Mouse (Mus musculus) left cerebral cortex, postnatal 10 days (tissue): ENCODE results near the gene Myom1. TPM values are rescaled to one million over a fixed set of nuclear protein-coding genes. Genes with fewer than 3 reads are reported as not detected.

ENCODE experiments used
- DNase-seq, 2 experiments: peaks; one replicate each; pipeline ENCODE4 v3.0.0; 2021 to 2022; ENCODE audit warnings: low spot score in 2 of 2, mixed read lengths in 1 of 2; ENCODE audit errors: extremely low spot score in 1 of 2
- intact Hi-C: fragments of 180-260 bp; cut with DNase I; formaldehyde crosslinking; loops from one replicate; pipeline ENCODE4 v1.15.1; 2025
- total RNA-seq, 2 experiments: library from RNA; stranded (reverse); gene quantifications; 2 replicates each; pipeline ENCODE4 v1.2.3; 2021

The Myom1 gene
- total RNA-seq, 2 experiments from 2014 or later = 3.4 to 3.9 TPM

DNA sequence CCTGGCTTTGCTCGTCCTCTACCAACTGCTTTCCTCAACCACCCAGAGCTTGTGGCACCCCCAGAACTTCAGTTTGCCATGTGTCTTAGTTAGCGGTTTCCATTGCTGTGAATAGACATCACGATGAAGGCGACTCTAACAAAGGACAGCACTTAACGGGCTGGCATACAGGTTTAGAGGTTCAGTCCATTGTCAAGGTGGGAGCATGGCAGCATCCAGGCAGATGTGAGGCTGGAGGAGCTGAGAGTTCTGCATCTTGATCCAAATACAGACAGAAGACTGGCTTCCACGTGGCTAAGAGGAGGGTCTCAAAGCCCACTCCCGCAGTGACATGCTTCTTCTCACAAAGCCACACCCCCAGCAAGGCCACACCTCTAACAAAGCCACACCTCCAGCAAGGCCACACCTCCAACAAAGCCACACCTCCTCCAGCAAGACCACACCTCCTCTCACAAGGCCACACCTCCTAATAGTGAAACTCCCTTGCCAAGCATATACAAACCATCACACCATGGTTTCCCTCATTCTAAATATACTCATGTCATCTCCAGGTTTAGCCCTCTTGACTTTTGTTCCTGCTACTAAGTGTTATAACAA is 8.3 kb downstream of the Myom1 start:
- no peak for DNase-seq
- intact Hi-C loops = no loop called here

DNA sequence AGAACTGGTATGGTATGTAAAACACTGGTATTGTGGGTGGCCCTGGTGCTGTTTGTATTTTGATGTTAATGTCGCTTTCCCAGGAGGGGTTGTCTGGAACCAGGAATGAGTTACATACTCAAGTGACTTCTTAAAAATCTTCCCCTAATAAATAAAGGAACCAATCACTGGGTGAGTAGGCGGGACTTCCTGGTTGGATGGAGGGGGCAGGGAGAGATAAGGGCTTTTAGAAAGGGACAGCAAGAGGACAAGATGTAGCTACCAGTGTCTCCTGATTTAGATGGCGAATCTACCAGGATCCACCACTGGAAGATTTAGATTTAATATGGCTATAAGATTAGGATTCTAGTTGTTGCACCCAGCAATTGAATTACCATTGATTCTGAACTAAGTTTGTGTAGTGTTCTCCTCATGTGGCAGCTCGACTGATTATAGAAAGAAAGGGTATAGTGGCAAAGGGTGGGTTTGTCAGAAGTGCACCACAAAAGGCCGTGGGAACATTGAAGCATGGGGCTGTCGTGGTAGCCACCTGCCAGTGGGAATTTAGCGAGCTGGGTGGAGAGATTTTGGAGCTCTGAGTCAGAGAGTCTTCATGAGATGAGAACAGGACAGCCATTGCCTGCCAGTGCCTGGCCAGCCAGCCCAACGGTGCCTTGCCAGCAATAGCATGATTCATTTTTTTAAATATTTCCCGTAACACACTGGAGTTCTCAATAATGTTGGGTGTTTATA is 9.7 kb downstream of the Myom1 start:
- no peak for DNase-seq

DNA sequence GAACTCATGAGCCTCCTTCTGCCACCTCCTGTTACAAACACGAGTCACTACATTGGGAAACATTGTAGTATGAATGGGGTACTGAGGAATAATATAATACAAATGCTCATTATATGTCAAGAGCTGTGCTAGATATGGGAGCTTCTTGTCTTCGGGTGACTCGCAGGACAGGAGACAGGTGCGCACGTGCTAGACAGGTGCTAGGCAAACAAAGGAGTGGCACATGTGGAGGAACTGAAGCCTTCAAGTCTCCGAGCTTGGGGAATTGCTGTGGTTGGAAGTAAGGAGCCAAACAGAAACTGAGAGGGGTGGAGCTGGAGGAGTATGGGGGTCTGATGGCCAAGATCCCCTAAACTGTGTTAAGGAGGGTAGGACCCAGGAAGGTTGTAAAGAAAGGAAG is 10.7 kb downstream of the Myom1 start:
- DNase-seq = no peak
- intact Hi-C loops = no loop called here

More for the DNA sequence above, 9.7 kb downstream of the Myom1 start:
- intact Hi-C loops = no loop called here

DNA sequence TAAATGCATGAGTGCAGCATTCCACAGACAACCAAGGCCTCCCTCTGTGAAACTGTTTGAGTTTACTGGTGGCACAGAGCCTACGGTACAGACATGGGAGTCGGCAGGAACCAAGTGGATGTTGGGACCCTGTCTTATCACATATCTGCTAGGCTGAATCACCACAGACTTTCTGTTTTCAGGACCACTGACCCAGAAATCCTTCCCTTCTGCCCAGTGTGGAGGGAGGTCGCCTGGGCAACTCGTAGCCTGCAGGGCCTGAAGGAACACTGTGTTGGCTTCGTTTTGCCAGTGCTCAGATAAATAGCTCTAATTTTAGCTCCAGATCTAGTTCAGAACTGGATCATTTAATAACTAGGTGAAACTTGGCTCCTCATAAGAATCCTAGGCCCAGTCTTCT is 12.5 kb downstream of the Myom1 start:
- intact Hi-C loops = no loop called here
- DNase-seq = no peak

DNA sequence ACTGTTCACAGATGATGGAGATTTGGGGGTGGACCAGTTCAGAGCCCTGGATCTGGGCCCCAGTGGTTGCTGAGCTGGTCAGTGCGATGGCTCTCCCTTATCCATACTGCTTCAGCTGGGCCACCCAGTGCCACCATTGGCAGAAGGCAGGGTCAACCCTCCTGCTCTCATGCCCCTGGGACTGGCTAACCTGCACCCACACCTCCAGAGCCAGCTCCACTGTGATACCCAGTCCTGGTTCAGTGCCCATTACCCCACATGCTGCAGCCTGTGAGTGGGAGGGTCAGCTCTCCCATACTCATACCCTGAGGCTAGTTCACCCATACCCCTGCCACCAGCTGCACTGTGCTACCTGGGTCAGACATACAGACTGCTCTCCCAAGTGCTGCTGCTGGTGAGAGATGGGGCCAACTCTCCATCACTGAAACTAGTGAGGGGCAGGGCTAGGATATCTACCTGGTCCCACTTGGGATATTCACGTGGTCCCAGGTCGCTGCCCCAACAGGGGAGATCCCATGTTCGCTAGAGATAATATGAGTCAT is 15.1 kb downstream of the Myom1 start:
- no peak for DNase-seq
- intact Hi-C loops = no loop called here

DNA sequence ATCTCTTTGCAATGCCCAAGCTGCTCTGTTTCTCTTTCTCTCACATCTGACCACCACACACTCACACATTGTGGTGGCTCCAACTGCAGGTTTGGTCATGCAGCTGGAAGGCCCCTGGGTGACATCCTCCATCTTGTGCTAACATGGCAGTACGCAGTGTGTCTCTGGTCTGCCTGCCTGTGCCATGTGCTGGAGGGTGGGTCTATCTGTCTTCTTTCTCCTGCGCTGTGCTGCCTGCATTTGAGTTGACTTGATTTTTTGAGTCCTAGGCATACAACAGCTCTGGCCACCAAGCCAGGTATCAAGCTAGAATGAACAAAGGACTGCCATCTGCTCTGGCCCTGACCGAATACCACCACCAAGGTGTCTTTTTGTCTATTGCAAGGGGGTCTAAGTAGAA is 15.7 kb downstream of the Myom1 start:
- no peak for DNase-seq
- intact Hi-C loops = no loop called here

DNA sequence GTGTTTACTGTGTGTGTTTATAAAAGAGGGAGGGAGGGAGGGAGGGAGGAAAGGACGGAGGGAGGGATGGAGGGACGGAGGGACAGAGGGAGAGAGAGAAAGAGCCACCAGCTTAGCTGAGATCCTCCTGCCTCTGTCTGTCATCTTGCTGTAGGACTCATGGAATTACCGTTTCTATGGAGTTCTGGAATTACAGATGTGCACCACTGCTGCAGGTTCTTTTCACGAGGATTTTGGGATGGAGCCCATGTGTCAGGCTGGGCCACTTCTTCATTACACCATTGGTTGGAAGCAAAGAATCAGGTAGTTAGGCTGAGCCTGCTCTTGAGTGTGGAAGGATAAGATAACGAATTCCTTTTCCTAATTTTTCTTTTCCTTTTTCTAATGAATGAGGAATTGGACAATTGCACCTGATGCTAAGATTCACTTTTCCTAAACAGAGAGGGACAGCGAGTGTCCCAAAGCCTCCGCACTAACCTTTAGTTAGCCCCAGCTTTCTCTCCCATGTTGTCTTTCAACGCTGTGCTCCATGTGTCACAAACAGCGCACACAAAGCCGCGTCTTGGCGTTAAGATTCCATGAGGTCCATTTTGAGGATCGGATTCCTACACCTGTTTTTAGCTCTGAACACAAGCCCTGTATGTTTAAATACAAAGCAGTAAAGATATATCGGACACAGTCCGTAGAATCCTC is 16.3 kb downstream of the Myom1 start:
- DNase-seq = no peak
- intact Hi-C loops = no loop called here

DNA sequence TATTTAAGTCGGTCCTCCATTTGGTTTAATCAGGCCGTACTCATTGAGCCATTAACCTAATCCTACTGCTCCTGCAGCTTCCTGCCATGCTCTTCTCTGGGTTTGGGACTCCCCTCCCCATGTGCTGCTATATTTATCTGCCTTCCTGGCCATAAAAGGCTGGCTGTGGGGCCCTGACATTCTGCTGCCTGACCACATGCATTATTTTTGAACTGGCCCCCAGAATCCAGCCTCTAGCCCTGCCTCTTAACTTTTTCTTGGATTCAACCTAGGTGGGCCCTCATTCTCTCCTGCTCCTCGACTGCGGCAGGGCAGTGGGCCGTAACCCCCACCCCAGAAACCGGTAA is 16.8 kb downstream of the Myom1 start:
- no peak for DNase-seq
- intact Hi-C loops = no loop called here

DNA sequence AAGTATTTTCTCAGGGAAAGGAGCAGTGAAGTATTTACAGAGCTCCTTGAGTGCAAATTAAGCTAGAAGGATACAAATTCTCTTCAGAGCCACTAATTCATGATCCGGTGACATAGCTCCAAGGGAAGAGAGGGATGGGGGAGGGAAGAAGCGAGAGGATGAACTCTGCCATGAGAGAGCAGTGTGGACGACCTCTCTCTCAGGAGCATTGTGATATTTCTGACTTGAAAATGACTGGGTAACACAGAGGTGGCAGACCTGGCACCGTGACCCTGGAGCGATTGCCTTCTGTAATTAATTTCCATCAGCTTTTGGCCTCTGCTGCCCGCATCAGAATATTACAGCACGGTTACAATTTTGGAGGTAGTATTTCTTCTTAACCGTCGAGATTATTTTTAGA is 17.4 kb downstream of the Myom1 start:
- intact Hi-C loops = no loop called here
- no peak for DNase-seq

DNA sequence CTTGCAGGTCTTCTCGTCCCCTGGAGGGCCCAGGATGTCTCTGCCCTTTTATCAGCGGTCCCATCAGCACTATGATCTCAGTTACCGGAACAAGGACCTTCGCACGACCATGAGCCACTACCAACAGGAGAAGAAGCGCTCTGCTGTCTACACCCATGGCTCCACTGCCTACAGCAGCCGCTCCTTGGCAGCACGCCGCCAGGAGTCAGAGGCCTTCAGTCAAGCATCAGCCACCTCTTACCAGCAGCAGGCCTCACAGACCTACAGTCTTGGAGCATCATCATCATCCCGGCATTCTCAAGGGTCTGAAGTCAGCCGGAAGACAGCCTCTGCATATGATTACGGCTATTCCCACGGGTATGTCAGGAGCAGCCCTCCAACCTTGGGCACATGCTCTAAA is 20.4 kb downstream of the Myom1 start:
- intact Hi-C loops = no loop called here
- DNase-seq = no peak

DNA sequence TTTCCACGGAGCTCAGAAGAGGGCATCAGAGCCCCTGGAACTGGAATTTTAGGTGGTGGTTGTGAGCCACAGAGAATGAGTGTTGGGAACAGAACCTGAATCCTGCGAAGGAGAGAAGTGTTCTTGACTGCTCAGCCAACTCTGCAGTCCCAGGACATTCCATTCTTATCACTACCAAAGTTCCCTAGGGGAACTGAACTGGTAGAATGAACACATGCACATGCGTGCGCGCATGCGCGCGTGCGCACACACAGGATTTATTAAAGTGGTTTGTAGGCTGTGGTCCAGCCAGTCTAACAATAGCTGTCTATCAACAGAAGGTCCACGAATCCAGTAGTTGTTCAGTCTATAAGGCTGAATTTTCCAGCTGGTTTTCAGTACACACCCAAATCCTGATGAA is 21.6 kb downstream of the Myom1 start:
- no peak for DNase-seq

DNA sequence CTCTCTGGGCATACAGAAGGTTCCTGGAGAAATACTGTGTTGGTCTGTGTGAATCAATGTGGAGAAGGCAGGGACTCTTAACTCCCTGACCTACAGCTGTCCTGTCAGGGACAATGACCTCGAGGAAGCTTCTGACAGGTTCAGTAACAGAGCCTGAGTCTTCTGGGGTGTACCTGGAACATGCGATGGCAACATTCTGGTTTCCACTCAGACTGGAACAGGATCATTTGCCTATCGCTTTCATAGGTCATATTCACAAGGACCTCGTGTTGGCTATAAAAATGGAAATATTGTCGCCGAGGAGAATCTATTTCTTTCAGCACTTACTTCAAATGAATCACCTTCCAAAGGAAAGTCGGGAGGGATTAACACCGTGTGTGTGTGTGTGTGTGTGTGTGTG is 23.5 kb downstream of the Myom1 start:
- intact Hi-C loops = no loop called here
- DNase-seq = no peak

More for the DNA sequence above, 21.6 kb downstream of the Myom1 start:
- intact Hi-C loops = no loop called here

DNA sequence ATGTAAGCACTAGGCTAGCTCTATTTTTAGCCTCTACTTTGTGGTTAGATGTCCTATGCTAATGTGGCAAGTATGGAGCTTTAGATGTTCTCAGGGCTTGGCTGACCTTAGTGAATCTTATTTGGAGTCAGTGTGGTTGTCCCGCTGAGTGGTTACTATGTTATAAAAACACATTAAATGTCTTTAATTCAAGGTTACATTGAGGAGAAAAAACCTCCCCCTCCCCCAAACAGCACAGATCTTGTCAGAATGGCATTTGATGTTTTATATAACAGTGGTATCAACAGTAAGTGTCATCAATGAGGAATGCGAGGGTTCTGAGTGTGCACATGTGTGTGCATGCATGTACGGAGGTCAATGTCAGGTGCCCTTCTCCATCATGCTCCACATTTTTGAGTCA is 24.8 kb downstream of the Myom1 start:
- intact Hi-C loops = no loop called here
- no peak for DNase-seq

DNA sequence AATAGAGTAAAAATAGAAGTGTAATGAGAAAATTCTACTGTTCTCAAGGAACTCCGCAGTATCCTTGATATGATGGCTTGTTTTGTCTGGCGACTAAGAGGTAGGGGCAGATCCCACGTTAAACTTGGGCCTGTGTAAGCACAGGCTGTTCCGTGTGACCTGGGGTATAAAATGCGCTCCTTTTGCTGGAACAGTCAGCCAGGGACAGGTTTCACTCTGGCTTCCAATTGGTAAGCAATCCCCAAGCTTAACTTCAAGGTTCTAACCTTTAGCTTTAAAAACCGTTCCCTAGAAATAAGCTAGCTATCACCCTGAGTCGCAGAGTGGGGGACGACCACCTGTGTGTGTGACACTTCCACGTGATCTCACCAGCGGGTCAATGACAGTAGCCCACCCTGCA is 30.3 kb downstream of the Myom1 start:
- DNase-seq = no peak
- intact Hi-C loops = no loop called here

DNA sequence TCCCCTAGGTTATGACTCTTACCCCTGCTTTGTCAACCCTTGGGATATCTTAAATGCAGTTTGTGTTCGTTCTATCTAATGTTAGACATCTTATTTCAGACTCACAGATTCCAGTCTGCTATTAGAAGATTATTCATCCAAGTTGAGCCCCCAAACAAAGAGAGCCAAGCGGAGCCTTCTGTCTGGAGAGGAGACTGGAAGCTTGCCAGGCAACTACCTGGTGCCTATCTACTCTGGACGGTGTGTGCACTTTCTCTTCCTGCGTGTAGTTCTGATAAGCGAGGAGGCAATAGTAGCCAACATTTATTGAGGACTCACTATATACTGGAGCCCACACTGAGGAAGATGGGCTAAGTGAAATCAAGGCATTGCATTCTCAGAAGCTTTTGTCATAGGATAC is 32.0 kb downstream of the Myom1 start:
- no peak for DNase-seq
- intact Hi-C loops = no loop called here

DNA sequence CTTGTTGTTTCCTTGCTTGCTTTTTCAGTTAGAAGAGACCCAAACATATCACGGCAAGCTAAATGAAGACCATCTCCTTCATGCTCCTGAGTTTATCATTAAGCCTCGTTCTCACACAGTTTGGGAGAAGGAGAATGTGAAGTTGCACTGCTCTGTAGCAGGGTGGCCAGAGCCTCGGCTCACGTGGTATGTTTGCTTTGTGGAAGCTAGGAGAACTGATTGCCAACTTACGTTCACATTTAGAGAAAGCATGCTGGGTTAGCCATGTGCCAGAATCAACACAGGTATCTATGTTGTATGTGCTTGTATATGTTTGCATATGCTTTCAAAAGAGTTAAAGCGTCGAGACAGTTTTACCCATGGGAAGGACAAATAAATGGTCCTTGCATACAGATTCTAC is 34.8 kb downstream of the Myom1 start:
- DNase-seq = no peak
- intact Hi-C loops = no loop called here

DNA sequence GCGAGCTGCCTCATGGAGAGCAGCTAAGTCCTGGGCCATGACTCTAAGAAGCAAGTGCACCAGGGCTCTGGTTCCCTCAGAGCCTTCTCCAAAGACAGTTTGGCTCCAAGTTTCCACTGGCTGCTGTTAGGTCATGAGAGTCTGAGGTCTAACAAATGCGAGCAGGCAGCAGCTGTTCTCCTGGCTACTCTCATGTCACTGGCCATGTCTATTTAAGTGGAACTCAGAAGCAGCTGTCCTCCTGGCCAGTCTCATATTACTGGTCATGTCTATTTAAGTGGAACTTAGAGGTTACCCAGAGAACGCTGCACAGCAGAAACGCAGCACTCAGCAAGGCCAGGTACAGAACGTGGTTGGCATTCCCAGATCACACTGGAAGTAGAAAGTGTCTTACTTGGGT is 36.4 kb downstream of the Myom1 start:
- no peak for DNase-seq
- intact Hi-C loops = no loop called here

DNA sequence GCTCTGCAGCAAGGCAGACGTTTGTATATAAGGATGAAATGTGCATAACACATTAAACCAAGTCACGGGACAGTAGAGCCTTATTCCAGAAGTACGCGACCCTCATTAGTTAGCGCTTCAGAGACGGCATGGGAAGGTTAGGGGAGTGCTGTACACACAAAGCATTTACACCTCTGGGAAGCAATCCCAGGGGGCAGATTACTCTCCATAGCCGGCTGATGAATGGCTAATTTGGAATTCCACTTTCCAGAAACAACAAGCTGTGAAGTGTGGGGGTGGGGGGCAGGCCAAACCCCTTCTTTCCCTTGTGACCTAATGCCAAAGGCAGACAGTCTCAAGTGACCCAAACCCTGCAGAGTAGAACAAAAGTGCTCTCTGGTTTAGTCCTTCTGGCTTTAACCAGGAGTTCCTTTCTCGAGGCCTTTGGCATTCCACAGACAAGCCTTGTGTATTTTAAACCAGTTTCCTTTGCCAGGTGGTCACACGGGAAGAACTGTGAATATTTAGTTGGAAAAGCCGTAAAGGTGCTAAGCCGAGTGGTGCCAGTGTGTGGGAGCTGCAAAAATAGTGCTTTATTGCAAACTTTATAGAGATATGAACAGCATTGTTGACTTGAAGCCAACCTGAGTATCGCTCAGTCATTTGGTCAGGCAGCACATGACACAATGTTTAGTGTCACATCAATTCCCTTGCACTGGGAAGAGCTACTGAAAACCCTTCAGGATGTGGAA is 37.6 kb downstream of the Myom1 start:
- no peak for DNase-seq
- intact Hi-C loops = no loop called here

DNA sequence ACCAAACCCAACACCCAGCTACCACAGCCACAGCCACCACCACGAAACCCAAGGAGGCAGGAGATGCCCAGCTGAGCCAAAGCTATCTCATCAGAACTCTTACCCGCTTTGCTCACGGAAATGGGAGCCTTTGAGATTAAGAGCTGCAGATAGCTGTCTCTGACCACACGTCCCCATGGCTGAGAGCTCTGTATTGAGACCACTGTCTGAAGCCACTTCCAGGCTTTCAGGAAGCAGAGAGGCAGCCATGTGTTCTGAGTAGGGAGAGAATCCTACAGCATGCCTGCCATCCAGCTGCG is 38.1 kb downstream of the Myom1 start:
- intact Hi-C loops = no loop called here
- no peak for DNase-seq

DNA sequence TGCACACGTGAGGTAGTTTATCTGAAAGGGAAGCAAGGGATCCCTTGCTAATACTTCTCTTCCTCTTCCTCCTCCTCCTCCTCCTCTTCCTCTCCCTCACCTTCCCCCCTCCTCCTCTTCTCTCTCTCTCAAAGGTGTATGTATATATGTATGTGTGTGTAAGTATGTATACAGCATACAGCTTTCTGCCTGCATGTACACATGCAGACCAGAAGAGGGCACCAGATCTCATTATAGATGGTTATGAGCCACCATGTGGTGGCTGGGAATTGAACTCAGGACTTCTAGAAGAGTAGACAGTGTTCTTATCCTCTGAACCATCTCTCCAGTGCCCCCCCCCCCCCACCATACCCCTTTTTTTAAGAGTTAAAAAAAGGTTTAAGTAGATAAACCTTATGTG is 40.2 kb downstream of the Myom1 start:
- intact Hi-C loops = no loop called here
- DNase-seq = no peak
